Mouse (Mus musculus): Measurements from ENCODE around the gene Armc9.

Gene Armc9

DNA sequence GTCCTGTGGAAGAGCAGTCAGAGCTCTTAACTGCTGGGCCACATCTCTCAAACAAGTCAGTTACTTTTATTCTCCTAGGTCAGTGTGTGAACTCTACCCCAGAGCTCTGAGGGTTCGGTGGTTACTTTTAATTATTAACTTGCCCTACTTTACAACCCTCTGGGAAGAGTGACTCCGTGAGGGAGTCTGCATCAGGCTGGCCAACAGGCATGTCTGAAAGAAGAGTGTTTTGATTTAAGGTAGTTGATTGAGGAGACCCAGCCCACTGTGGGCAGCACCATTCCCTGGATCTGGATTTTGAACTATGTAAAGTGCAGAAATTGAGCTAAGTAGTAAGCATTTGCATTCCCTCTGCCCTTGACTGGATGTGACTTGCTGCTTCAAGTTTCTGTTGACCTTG is 21.5 kb downstream of the Armc9 start:
- no peak for DNase-seq

GRCm38 (mm10) chr1:86178462-86179253 is 24.1 kb downstream of the Armc9 start:
- DNase-seq = peak; percentile 93

GRCm38 (mm10) chr1:86182004-86182709 is 27.6 kb downstream of the Armc9 start:
- peak; percentile 33 for DNase-seq

- no peak for DNase-seq
Observed at GRCm38 (mm10) chr1:86183577-86184263, 29.1 kb downstream of the Armc9 start.

- DNase-seq = no peak
Observed at GRCm38 (mm10) chr1:86186762-86187161, 32.2 kb downstream of the Armc9 start.

- DNase-seq = no peak
Observed at GRCm38 (mm10) chr1:86187856-86188255, 33.3 kb downstream of the Armc9 start.

DNA sequence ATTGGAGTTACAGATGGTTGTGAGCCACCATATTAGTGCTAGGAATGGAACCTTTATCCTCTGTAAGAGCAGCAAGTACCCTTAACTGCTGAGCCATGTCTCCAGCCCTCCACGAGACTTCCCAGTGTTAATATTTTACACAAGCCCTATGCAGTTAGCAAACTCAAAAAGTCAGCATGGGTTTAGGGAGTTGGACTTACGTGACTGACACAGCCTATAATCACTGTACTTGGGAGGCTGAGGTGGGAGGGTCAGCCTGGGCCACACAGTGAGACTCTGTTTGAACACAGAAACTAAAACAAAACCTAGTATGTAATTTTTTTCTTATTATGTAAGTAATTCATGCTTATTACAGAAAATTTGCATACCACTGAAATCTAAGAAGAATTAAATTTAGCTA is 33.7 kb downstream of the Armc9 start:
- no peak for DNase-seq

DNA sequence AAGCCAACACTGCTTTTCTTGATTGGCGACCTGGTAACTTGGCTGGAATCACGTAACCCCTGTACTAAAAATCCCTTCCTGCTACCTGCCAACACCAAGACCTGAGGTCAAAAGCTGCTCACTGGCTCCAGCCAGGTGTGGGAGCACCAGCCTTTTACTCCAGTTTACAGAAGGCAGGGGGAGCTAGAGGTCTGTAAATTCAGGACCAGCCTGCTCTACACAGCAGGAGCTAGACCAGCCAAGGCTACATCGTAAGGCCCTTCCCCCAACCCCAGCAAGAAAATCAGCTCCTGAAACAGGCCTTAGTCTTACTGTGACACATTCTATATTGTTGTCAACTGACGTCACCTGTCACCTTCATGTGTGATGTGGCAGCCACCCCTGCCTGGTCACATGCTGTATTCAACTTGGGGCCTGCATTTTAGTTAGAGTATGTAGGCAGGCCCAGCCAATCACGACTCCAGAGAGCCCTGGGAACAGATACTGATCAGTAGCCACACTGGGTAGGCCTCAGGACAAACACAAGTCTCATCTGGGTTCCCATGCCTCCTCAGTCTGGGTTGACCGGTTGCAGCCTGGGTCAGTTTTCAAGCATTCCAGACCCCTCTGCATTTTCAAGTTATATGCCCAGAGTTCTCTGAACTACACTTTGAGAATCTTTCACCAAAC is 34.6 kb downstream of the Armc9 start:
- no peak for DNase-seq

GRCm38 (mm10) chr1:86190843-86191242 is 36.3 kb downstream of the Armc9 start:
- DNase-seq = no peak

GRCm38 (mm10) chr1:86194044-86194443 is 39.5 kb downstream of the Armc9 start:
- DNase-seq = no peak

GRCm38 (mm10) chr1:86198276-86198675 is 43.7 kb downstream of the Armc9 start:
- no peak for DNase-seq

DNA sequence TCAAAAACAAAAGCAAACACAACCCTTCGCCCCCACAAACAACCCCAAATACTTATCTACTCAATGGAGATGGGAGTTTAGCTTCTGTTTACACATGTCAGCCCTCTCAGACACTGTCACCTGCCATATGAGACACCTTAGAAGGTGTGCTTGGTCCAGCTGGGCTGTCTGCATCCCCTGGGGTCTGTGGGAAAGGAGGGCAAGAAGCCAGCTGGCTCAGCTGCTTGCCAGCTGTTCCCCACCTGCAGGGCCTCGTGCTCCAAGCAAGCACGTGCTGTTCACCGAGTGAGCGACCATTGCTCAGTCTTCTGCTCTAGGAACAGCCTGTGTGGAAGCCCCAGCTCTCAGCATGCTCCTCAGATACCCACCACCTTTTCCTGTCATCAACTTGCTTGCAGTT is 44.4 kb downstream of the Armc9 start:
- DNase-seq = no peak

GRCm38 (mm10) chr1:86201312-86201711 is 46.7 kb downstream of the Armc9 start:
- no peak for DNase-seq

DNA sequence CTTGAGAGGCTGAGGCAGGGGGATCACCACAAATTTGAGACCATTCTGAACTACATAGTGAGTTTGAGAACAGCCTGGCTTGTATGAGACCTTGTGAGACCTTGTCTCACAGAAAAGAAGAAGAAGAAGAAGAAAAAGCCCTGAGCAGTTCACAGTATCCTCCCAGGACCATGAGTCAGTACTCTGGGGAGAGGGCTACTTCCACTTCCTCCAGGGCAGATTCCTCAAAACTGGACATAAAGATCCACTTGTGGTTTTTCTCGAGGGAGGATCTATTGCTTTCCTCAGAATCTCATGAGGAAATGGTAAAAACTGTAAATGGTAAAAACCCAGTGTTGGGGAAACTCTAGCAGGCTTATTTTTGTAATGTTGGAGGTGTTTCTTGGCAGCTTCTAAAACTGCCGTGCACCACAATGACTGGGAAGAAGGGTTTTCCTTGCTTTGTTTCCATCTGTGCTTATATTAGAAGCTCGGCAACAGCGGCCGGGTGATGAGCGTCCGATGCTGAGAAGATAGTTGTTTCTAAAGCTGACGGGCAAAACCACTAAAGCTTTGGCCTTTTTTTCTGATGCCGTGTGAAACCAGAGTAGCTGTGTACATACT is 48.1 kb downstream of the Armc9 start:
- no peak for DNase-seq

- DNase-seq = no peak
Observed at GRCm38 (mm10) chr1:86210676-86211075, 56.1 kb downstream of the Armc9 start.

DNA sequence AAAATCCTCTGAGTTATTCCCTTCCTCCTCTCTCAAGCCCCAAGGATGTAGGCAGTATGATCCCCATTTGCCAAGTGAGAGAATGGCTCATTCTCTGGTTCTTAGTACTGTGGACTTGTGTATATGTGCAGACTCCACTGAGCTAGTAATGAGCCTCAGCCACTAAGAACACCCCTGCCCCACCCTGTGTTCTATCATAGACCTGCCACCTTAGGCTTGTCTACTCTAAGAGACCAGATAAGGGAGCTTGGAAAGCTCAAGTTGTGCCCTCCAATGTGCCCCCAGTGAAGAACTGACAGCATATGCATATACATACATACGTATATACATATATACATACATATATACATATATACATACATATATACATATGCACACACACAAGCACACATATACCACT is 56.9 kb downstream of the Armc9 start:
- no peak for DNase-seq

DNA sequence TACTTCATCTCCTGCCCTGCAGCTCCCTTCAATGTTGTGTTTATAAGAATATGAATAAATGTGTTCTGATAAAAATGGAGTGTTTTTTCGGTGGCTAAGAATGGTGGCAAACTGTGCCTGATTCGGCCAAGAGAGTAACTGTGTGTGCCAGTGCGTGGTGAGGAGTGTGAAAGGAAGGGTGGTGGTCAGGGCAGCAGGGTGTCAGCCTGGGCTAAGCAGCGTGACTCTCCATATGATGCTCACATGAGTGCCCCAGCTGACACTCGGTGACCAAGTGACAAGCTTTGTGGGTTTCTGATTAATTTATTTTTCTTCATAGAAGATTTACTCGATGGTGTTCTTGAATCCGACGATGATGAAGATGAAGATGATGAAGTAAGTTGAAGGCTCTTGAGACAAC is 58.2 kb downstream of the Armc9 start:
- DNase-seq = no peak

- DNase-seq = peak; percentile 65
Observed at GRCm38 (mm10) chr1:86214158-86214557, 59.6 kb downstream of the Armc9 start.

- DNase-seq = no peak
Observed at GRCm38 (mm10) chr1:86215297-86215696, 60.7 kb downstream of the Armc9 start.

- no peak for DNase-seq
Observed at GRCm38 (mm10) chr1:86216412-86216811, 61.8 kb downstream of the Armc9 start.

- no peak for DNase-seq
Observed at GRCm38 (mm10) chr1:86217976-86218375, 63.4 kb downstream of the Armc9 start.

DNA sequence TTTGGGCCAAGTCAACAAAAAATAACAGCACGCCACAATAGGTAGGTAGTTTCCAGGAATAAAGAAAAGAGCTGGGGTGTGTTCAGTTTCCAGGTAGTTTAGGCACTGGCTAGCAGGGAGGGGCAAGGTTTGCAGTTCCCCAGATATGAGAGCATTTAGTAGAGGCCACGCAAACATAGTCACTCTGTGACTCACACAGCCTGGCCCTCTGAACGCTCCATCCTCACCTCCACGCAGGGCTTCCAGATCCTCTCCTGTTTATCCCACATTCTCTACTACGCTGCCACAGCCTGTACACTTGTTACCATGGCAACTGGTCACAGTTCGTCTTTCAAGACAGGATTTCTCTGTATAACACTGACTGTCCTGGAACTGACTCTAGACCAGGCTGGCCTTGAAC is 70.6 kb downstream of the Armc9 start:
- DNase-seq = no peak

DNA sequence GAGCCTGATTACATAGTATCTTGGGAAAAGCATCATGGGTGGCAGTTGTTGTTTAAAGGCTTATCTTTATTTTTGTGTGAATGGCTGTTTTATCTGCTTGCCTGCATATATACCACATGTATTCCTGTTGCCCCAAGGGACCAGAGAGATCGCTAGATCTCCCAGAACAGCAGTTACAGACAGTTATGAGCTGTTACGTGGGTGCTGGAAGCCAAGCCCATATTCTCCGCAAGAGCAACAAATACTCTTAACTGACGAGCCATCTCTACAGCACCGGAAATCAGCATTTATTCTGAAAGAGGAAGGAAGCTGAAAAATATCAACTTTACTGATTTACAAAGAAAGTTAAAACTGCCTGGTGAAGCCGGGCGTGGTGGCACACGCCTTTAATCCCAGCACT is 74.1 kb downstream of the Armc9 start:
- no peak for DNase-seq

Measured in cerebellum, adult 9-11 months (tissue).